Mouse (Mus musculus): ENCODE data around the gene Sacs.

- no peak for TF ChIP-seq POLR2A (IDR thresholded peaks at IDR 0.05; ENCODE audit: borderline replicate concordance, control insufficient read depth, low read depth, low read length)
- TF ChIP-seq CTCF (IDR thresholded peaks at IDR 0.05; ENCODE audit: control insufficient read depth, insufficient read depth, low read length), result no peak
These were observed 40.2 kb upstream of the Sacs start for GRCm38 (mm10) chr14:61097974-61098625.

All from bone marrow, adult 2 months (tissue).